Mouse (Mus musculus): ENCODE results near the gene Ap3s2. TPM values are rescaled to one million over a fixed set of nuclear protein-coding genes. Genes with fewer than 3 reads are reported as not detected.

The Ap3s2 gene
- polyA plus RNA-seq (2014; fragmentation: Nextera tagmentation; extraction: Ambion mirVana), result 50.5 and 52.5 TPM in 2 replicates

GRCm38 (mm10) chr7:79920344-79920983, at the start of gene Ap3s2:
Gene Ap3s2, minus strand, starts transcription at chr7:79920649.
- peak; percentile 96 for ATAC-seq
- H3K27me3 ChIP-seq (replicated peaks; ENCODE audit: control insufficient read depth, insufficient read depth, low read length), result no peaks in the 10 kb centered on the region
- peak; percentile 94 for DNase-seq (ENCODE audit: low spot score)
- H3K36me3 ChIP-seq (ENCODE audit: control insufficient read depth, insufficient read depth, low read length), result peaks cover 5% of the 10 kb centered on the region; the same call in 1 of the 2 replicates
- no peaks in the 10 kb centered on the region for H3K9me3 ChIP-seq (replicated peaks; ENCODE audit: control insufficient read depth, low read length)
- H3K27ac ChIP-seq (ENCODE audit: low read depth, low read length), result peak within 1 kb of the TSS; percentile 84
- peak within 1 kb of the TSS; percentile 56 for H3K4me2 ChIP-seq (ENCODE audit: low read length)
- peak within 1 kb of the TSS; percentile 81 for H3K9ac ChIP-seq (ENCODE audit: low read length)
- under 1% methylated on average over 34 of the region's 34 CpGs for WGBS
- peaks cover 5% of the 10 kb centered on the region; the same call in 1 of the 2 replicates for H3K4me1 ChIP-seq (ENCODE audit: control insufficient read depth, insufficient read depth, low read length)
- H3K4me3 ChIP-seq (ENCODE audit: low read depth, low read length), result peak within 1 kb of the TSS; percentile 73

- Histone ChIP-seq H3K36me3 (ENCODE audit: control insufficient read depth, insufficient read depth, low read length) (no peaks in the 10 kb centered on the region), H3K4me1 (ENCODE audit: control insufficient read depth, insufficient read depth, low read length) (no peaks in the 10 kb centered on the region), H3K27me3 (replicated peaks; ENCODE audit: control insufficient read depth, insufficient read depth, low read length) (no peaks in the 10 kb centered on the region), H3K9ac (ENCODE audit: low read length) (no peak overlapping the region), H3K4me2 (ENCODE audit: low read length) (no peak overlapping the region), H3K9me3 (replicated peaks; ENCODE audit: control insufficient read depth, low read length) (no peaks in the 10 kb centered on the region), H3K27ac (ENCODE audit: low read depth, low read length) (no peak overlapping the region), H3K4me3 (ENCODE audit: low read depth, low read length) (no peak overlapping the region)
- ATAC-seq, result no peak
- no peak for DNase-seq (ENCODE audit: low spot score)
- 87% methylated on average over 6 of the region's 6 CpGs for WGBS
These were observed 47.9 kb upstream of the Ap3s2 start for GRCm38 (mm10) chr7:79968326-79968725.

GRCm38 (mm10) chr7:79961600-79961999, 41.2 kb upstream of the Ap3s2 start:
- Histone ChIP-seq H3K36me3 (ENCODE audit: control insufficient read depth, insufficient read depth, low read length) (no peaks in the 10 kb centered on the region), H3K4me2 (ENCODE audit: low read length) (no peak overlapping the region), H3K9ac (ENCODE audit: low read length) (no peak overlapping the region), H3K27ac (ENCODE audit: low read depth, low read length) (no peak overlapping the region), H3K9me3 (replicated peaks; ENCODE audit: control insufficient read depth, low read length) (no peaks in the 10 kb centered on the region), H3K4me3 (ENCODE audit: low read depth, low read length) (no peak overlapping the region), H3K27me3 (replicated peaks; ENCODE audit: control insufficient read depth, insufficient read depth, low read length) (no peaks in the 10 kb centered on the region), H3K4me1 (ENCODE audit: control insufficient read depth, insufficient read depth, low read length) (no peaks in the 10 kb centered on the region)
- DNase-seq (ENCODE audit: low spot score) (no peak), ATAC-seq (no peak)
- 57% methylated on average over 1 of the region's 1 CpGs for WGBS

- H3K4me1 ChIP-seq (ENCODE audit: control insufficient read depth, insufficient read depth, low read length), result no peaks in the 10 kb centered on the region
- ATAC-seq (no peak), DNase-seq (ENCODE audit: low spot score) (no peak)
- H3K27me3 ChIP-seq (replicated peaks; ENCODE audit: control insufficient read depth, insufficient read depth, low read length), result no peaks in the 10 kb centered on the region
- no peak overlapping the region for H3K9ac ChIP-seq (ENCODE audit: low read length)
- 88% methylated on average over 1 of the region's 1 CpGs for WGBS
- H3K4me3 ChIP-seq (ENCODE audit: low read depth, low read length), result no peak overlapping the region
- H3K9me3 ChIP-seq (replicated peaks; ENCODE audit: control insufficient read depth, low read length), result no peaks in the 10 kb centered on the region
- no peak overlapping the region for H3K27ac ChIP-seq (ENCODE audit: low read depth, low read length)
- no peaks in the 10 kb centered on the region for H3K36me3 ChIP-seq (ENCODE audit: control insufficient read depth, insufficient read depth, low read length)
- no peak overlapping the region for H3K4me2 ChIP-seq (ENCODE audit: low read length)
These were observed 35.7 kb upstream of the Ap3s2 start for GRCm38 (mm10) chr7:79956131-79956530.

GRCm38 (mm10) chr7:79954890-79955289, 34.4 kb upstream of the Ap3s2 start:
- Histone ChIP-seq H3K27me3 (replicated peaks; ENCODE audit: control insufficient read depth, insufficient read depth, low read length) (no peaks in the 10 kb centered on the region), H3K4me3 (ENCODE audit: low read depth, low read length) (no peak overlapping the region), H3K4me2 (ENCODE audit: low read length) (no peak overlapping the region), H3K36me3 (ENCODE audit: control insufficient read depth, insufficient read depth, low read length) (no peaks in the 10 kb centered on the region), H3K9ac (ENCODE audit: low read length) (no peak overlapping the region), H3K9me3 (replicated peaks; ENCODE audit: control insufficient read depth, low read length) (no peaks in the 10 kb centered on the region), H3K4me1 (ENCODE audit: control insufficient read depth, insufficient read depth, low read length) (no peaks in the 10 kb centered on the region), H3K27ac (ENCODE audit: low read depth, low read length) (no peak overlapping the region)
- DNase-seq (ENCODE audit: low spot score), result no peak
- WGBS, result 95% methylated on average over 1 of the region's 1 CpGs
- ATAC-seq, result no peak

GRCm38 (mm10) chr7:79951038-79951437, 30.6 kb upstream of the Ap3s2 start:
- 72% methylated on average over 3 of the region's 3 CpGs for WGBS
- no peak overlapping the region for H3K4me3 ChIP-seq (ENCODE audit: low read depth, low read length)
- H3K27me3 ChIP-seq (replicated peaks; ENCODE audit: control insufficient read depth, insufficient read depth, low read length), result no peaks in the 10 kb centered on the region
- H3K27ac ChIP-seq (ENCODE audit: low read depth, low read length), result no peak overlapping the region
- H3K36me3 ChIP-seq (ENCODE audit: control insufficient read depth, insufficient read depth, low read length), result no peaks in the 10 kb centered on the region
- no peaks in the 10 kb centered on the region for H3K4me1 ChIP-seq (ENCODE audit: control insufficient read depth, insufficient read depth, low read length)
- no peak for DNase-seq (ENCODE audit: low spot score)
- H3K4me2 ChIP-seq (ENCODE audit: low read length), result no peak overlapping the region
- no peaks in the 10 kb centered on the region for H3K9me3 ChIP-seq (replicated peaks; ENCODE audit: control insufficient read depth, low read length)
- H3K9ac ChIP-seq (ENCODE audit: low read length), result no peak overlapping the region
- ATAC-seq, result no peak

GRCm38 (mm10) chr7:79950236-79950635, 29.8 kb upstream of the Ap3s2 start:
- Histone ChIP-seq H3K27me3 (replicated peaks; ENCODE audit: control insufficient read depth, insufficient read depth, low read length) (no peaks in the 10 kb centered on the region), H3K9me3 (replicated peaks; ENCODE audit: control insufficient read depth, low read length) (no peaks in the 10 kb centered on the region), H3K4me2 (ENCODE audit: low read length) (no peak overlapping the region), H3K4me1 (ENCODE audit: control insufficient read depth, insufficient read depth, low read length) (no peaks in the 10 kb centered on the region), H3K27ac (ENCODE audit: low read depth, low read length) (no peak overlapping the region), H3K4me3 (ENCODE audit: low read depth, low read length) (no peak overlapping the region), H3K9ac (ENCODE audit: low read length) (no peak overlapping the region), H3K36me3 (ENCODE audit: control insufficient read depth, insufficient read depth, low read length) (no peaks in the 10 kb centered on the region)
- 93% methylated on average over 6 of the region's 6 CpGs for WGBS
- DNase-seq (ENCODE audit: low spot score), result no peak
- no peak for ATAC-seq

GRCm38 (mm10) chr7:79935511-79936205, 15.2 kb upstream of the Ap3s2 start:
- ATAC-seq, result peak; percentile 44; the same call in 1 of the 2 replicates
- 14% methylated on average over 19 of the region's 19 CpGs for WGBS
- peak; percentile 16 for DNase-seq (ENCODE audit: low spot score)
- Histone ChIP-seq H3K4me3 (ENCODE audit: low read depth, low read length) (peak overlapping the region; percentile 43), H3K27ac (ENCODE audit: low read depth, low read length) (no peak overlapping the region), H3K36me3 (ENCODE audit: control insufficient read depth, insufficient read depth, low read length) (no peaks in the 10 kb centered on the region), H3K4me1 (ENCODE audit: control insufficient read depth, insufficient read depth, low read length) (peaks cover 11% of the 10 kb centered on the region; the same call in 1 of the 2 replicates), H3K27me3 (replicated peaks; ENCODE audit: control insufficient read depth, insufficient read depth, low read length) (no peaks in the 10 kb centered on the region), H3K9me3 (replicated peaks; ENCODE audit: control insufficient read depth, low read length) (no peaks in the 10 kb centered on the region), H3K9ac (ENCODE audit: low read length) (peak overlapping the region; percentile 76), H3K4me2 (ENCODE audit: low read length) (peak overlapping the region; percentile 74)

All from forebrain, embryonic 14.5 days (tissue).